Mouse (Mus musculus): ENCODE measurements at regions not wholly inside any gene's neighbourhood (a gene's known extent, or its start where the extent isn't known, plus 50 kb on each side); places are given as distances from the start of the nearest gene placed in this dataset.

DNA sequence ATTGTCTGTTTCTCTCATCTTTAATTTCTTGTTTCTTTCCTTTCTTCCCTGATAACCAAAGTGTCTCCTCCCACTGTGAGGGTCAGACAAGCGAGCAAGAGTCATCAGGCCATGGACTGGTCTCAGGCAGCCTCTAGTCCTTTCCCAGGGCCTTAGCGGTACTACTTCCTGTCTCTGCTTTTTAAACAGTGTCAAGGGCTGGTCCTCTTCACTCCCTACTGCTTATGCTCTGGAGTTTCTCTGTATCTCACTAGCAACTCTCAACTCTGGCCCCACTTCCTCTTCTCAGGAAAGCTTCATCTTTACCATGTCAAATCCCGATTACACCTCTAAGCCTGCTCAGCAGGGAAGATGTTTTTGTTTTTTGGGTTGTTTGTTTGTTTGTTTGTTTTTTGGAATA, 124.1 kb downstream of the Pten start:
- TF ChIP-seq CTCF (conservative IDR thresholded peaks at IDR 0.05; ENCODE audit: insufficient read depth, insufficient read length, low read depth, low read length) (no peak), POLR2A (IDR thresholded peaks at IDR 0.05; ENCODE audit: low read depth, low read length) (no peak)
